Mouse (Mus musculus) neural tube, embryonic 12.5 days (tissue): ENCODE results near the gene Drp2. TPM values are rescaled to one million over a fixed set of nuclear protein-coding genes. Genes with fewer than 3 reads are reported as not detected.

Experiments
- ATAC-seq: fragments of 200-750 bp; cut with Nextera tagmentation; 2 replicates; pipeline ENCODE4 v1.8.0; 2017; ENCODE audit warnings: low read depth, mild to moderate bottlenecking, moderate TSS enrichment, moderate library complexity; ENCODE audit not compliant: low FRiP score
- H3K27ac ChIP-seq: fragments of 300-500 bp; sonication (generic); 2 replicates; pipeline ENCODE4 v1.5.1; 2016
- H3K27me3 ChIP-seq: fragments of 300-500 bp; sonication (generic); replicated peaks from 2 replicates; pipeline ENCODE4 v1.6.1; 2016; ENCODE audit warnings: mild to moderate bottlenecking
- H3K36me3 ChIP-seq: fragments of 300-500 bp; sonication (generic); 2 replicates; pipeline ENCODE4 v1.6.1; 2016; ENCODE audit warnings: mild to moderate bottlenecking
- H3K4me1 ChIP-seq: fragments of 300-500 bp; sonication (generic); 2 replicates; pipeline ENCODE4 v1.6.1; 2016
- H3K4me2 ChIP-seq: fragments of 300-500 bp; sonication (generic); replicated peaks from 2 replicates; pipeline ENCODE4 v1.6.1; 2016; ENCODE audit warnings: mild to moderate bottlenecking
- H3K4me3 ChIP-seq: fragments of 300-500 bp; sonication (generic); 2 replicates; pipeline ENCODE4 v1.5.1; 2016
- H3K9ac ChIP-seq: fragments of 300-500 bp; sonication (generic); 2 replicates; pipeline ENCODE4 v1.6.1; 2016; ENCODE audit warnings: mild to moderate bottlenecking
- H3K9me3 ChIP-seq: fragments of 300-500 bp; sonication (generic); 2 replicates; pipeline ENCODE4 v1.6.1; 2016; ENCODE audit warnings: mild to moderate bottlenecking
- WGBS: fragments of 180-500 bp; shearing (Covaris S2); methylation state at CpG from one replicate; pipeline ENCODE4 v1.1.7; 2016; 5-methylcytosine and 5-hydroxymethylcytosine counted together
- polyA plus RNA-seq: library from polyadenylated mRNA; unstranded; fragments of >200 nt; fragmentation: Nextera tagmentation; extraction: Ambion mirVana; gene quantifications from 2 replicates; pipeline ENCODE4 v1.2.1, GENCODE M21; 2016

The Drp2 gene
- polyA plus RNA-seq: 10.3 and 11.7 TPM in 2 replicates

GRCm38 (mm10) chrX:134403863-134404583 lies at the start of gene Drp2:
TSS of gene Drp2 (plus strand) at chrX:134404551.
- Histone ChIP-seq H3K27me3 (no peaks in the 10 kb centered on the region), H3K36me3 (no peaks in the 10 kb centered on the region), H3K4me2 (peak within 1 kb of the TSS; percentile 58), H3K9me3 (no peaks in the 10 kb centered on the region), H3K9ac (peak within 1 kb of the TSS; percentile 38), H3K4me1 (no peaks in the 10 kb centered on the region), H3K27ac (no peak within 1 kb of the TSS), H3K4me3 (peak within 1 kb of the TSS; percentile 34)
- WGBS: 29% methylated on average over 14 of the region's 15 CpGs
- ATAC-seq: peak; percentile 76

DNA sequence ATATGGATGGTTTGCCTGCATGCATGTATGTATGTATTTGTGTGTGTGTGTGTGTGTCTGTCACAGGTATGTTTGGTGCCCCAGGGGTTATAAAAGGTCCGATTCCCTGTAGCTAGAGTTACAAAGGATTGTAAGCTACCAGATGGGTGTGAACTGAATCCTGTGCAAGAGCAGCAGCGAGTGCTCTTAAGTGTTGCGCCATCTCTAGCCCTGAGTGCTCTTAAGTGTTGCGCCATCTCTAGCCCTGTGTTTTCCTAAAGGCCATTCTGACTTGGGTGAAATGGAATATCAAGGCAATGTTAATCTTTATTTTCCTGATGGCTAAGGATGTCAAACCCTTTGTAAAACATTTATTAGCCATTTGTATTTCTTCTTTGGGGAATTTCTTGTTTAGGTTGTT lies 45.0 kb upstream of the Drp2 start:
- Histone ChIP-seq H3K9me3 (no peaks in the 10 kb centered on the region), H3K4me1 (no peaks in the 10 kb centered on the region), H3K4me2 (no peak overlapping the region), H3K36me3 (no peaks in the 10 kb centered on the region), H3K27ac (no peak overlapping the region), H3K9ac (no peak overlapping the region), H3K4me3 (no peak overlapping the region), H3K27me3 (no peaks in the 10 kb centered on the region)
- WGBS: 86% methylated on average over 4 of the region's 4 CpGs
- ATAC-seq: no peak

DNA sequence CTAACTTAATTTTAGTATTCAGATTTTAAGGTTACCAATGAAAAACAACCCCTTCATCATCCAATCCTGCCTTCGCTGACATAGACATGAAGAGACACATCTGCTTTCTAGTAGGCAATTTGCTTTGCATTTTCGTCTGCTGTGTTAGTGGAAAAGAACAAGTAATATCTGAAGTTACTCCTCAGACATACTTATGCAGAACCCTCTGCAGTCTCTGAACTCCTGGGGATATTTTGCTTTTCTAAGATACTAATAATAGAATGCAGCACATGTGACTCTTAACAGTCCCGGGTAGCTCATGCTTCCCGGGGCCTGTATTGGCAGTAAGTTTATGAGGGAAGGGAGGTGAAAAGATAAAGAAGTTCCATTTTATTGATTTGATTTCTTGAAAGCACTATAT lies 42.2 kb upstream of the Drp2 start:
- no peak overlapping the region for H3K4me2 ChIP-seq
- no peak overlapping the region for H3K27ac ChIP-seq
- no peak overlapping the region for H3K9ac ChIP-seq
- H3K4me1 ChIP-seq: no peaks in the 10 kb centered on the region
- 93% methylated on average over 4 of the region's 4 CpGs for WGBS
- no peaks in the 10 kb centered on the region for H3K9me3 ChIP-seq
- no peaks in the 10 kb centered on the region for H3K27me3 ChIP-seq
- no peak overlapping the region for H3K4me3 ChIP-seq
- ATAC-seq: no peak
- H3K36me3 ChIP-seq: no peaks in the 10 kb centered on the region

GRCm38 (mm10) chrX:134365421-134365820 lies 38.9 kb upstream of the Drp2 start:
- ATAC-seq: no peak
- Histone ChIP-seq H3K9ac (no peak overlapping the region), H3K27me3 (no peaks in the 10 kb centered on the region), H3K27ac (no peak overlapping the region), H3K4me3 (no peak overlapping the region), H3K4me1 (no peaks in the 10 kb centered on the region), H3K36me3 (no peaks in the 10 kb centered on the region), H3K4me2 (no peak overlapping the region), H3K9me3 (no peaks in the 10 kb centered on the region)
- 63% methylated on average over 1 of the region's 1 CpGs for WGBS

DNA sequence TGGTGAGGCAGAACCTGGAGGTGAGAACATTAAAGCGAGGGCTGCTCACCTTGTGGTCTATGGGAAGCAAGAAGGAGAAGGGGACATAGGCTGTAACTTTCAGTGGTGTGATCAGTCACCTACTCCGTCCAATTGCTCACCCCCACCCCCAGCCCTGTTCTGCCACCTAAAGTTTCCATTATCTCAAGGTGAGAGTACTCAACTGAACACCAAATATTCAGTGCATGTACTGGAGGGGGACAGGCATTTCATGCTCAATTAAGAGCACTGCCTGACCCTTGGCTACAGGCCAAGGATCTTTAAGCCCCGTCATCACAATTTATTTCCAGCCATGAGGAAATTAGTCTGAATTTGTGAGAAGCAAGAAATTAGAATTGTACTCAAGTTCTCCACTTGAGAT lies 37.8 kb upstream of the Drp2 start:
- Histone ChIP-seq H3K9ac (no peak overlapping the region), H3K27me3 (no peaks in the 10 kb centered on the region), H3K4me1 (no peaks in the 10 kb centered on the region), H3K27ac (no peak overlapping the region), H3K4me2 (no peak overlapping the region), H3K9me3 (no peaks in the 10 kb centered on the region), H3K36me3 (no peaks in the 10 kb centered on the region), H3K4me3 (no peak overlapping the region)
- 88% methylated on average over 3 of the region's 3 CpGs for WGBS
- ATAC-seq: no peak

GRCm38 (mm10) chrX:134371279-134371678 lies 33.1 kb upstream of the Drp2 start:
- Histone ChIP-seq H3K9me3 (no peaks in the 10 kb centered on the region), H3K27ac (no peak overlapping the region), H3K4me2 (no peak overlapping the region), H3K9ac (no peak overlapping the region), H3K27me3 (no peaks in the 10 kb centered on the region), H3K4me3 (no peak overlapping the region), H3K4me1 (no peaks in the 10 kb centered on the region), H3K36me3 (no peaks in the 10 kb centered on the region)
- 24% methylated on average over 2 of the region's 2 CpGs for WGBS
- no peak for ATAC-seq

- Histone ChIP-seq H3K4me2 (no peak overlapping the region), H3K27me3 (no peaks in the 10 kb centered on the region), H3K27ac (no peak overlapping the region), H3K4me3 (no peak overlapping the region), H3K9ac (no peak overlapping the region), H3K4me1 (no peaks in the 10 kb centered on the region), H3K9me3 (no peaks in the 10 kb centered on the region), H3K36me3 (no peaks in the 10 kb centered on the region)
- WGBS: 73% methylated on average over 1 of the region's 1 CpGs
- no peak for ATAC-seq
These were observed 30.2 kb upstream of the Drp2 start for GRCm38 (mm10) chrX:134374190-134374589.

GRCm38 (mm10) chrX:134384896-134385295 lies 19.5 kb upstream of the Drp2 start:
- H3K9me3 ChIP-seq: no peaks in the 10 kb centered on the region
- H3K27ac ChIP-seq: no peak overlapping the region
- no peak overlapping the region for H3K4me3 ChIP-seq
- no peak for ATAC-seq
- H3K4me1 ChIP-seq: no peaks in the 10 kb centered on the region
- H3K4me2 ChIP-seq: no peak overlapping the region
- H3K36me3 ChIP-seq: no peaks in the 10 kb centered on the region
- 87% methylated on average over 6 of the region's 6 CpGs for WGBS
- H3K9ac ChIP-seq: no peak overlapping the region
- H3K27me3 ChIP-seq: no peaks in the 10 kb centered on the region

GRCm38 (mm10) chrX:134398972-134399371 lies 5.4 kb upstream of the Drp2 start:
- Histone ChIP-seq H3K9ac (no peak overlapping the region), H3K4me1 (no peaks in the 10 kb centered on the region), H3K4me2 (no peak overlapping the region), H3K27me3 (no peaks in the 10 kb centered on the region), H3K27ac (no peak overlapping the region), H3K4me3 (no peak overlapping the region), H3K9me3 (no peaks in the 10 kb centered on the region), H3K36me3 (no peaks in the 10 kb centered on the region)
- WGBS: 65% methylated on average over 2 of the region's 2 CpGs
- ATAC-seq: no peak

GRCm38 (mm10) chrX:134404584-134404955 lies 219 bp downstream of the Drp2 start:
- no peak overlapping the region for H3K27ac ChIP-seq

DNA sequence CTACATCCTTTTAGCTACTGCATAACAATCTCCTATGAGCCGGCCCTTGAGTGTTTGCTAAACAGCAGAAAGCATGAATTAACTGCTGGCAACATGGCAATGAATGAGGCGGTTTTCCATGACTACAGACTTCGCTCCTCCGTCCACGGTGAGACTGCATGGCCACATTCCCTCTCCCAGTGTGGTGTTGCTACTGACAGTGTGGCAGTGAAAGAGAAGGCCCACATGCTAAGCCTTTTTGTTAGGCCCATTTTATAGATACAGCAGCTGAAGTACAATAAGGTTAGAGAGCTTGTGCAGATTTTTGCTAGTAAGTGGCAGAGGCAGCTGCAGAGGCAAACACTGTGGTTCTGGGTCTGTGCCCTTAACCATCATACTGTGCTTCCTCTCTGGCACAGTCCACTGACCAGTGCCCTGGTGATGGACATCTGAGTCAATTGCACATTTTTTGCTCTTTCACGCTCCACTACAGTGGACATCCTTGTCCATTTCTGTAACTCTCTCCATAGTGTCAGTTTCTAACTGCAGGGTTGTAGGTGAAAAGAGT lies 5.1 kb downstream of the Drp2 start:
- Histone ChIP-seq H3K4me3 (no peak overlapping the region), H3K27ac (no peak overlapping the region), H3K36me3 (no peaks in the 10 kb centered on the region), H3K9ac (no peak overlapping the region), H3K4me2 (no peak overlapping the region), H3K9me3 (no peaks in the 10 kb centered on the region), H3K4me1 (no peaks in the 10 kb centered on the region), H3K27me3 (no peaks in the 10 kb centered on the region)
- ATAC-seq: no peak
- WGBS: 74% methylated on average over 6 of the region's 6 CpGs

More at GRCm38 (mm10) chrX:134404584-134404955, 219 bp downstream of the Drp2 start:
- H3K9me3 ChIP-seq: no peaks in the 10 kb centered on the region
- no peaks in the 10 kb centered on the region for H3K36me3 ChIP-seq
- 34% methylated on average over 11 of the region's 14 CpGs for WGBS
- H3K27me3 ChIP-seq: no peaks in the 10 kb centered on the region
- no peaks in the 10 kb centered on the region for H3K4me1 ChIP-seq
- ATAC-seq: peak; percentile 89
- peak overlapping the region; percentile 58 for H3K4me2 ChIP-seq
- peak overlapping the region; percentile 38 for H3K9ac ChIP-seq
- peak overlapping the region; percentile 34 for H3K4me3 ChIP-seq

GRCm38 (mm10) chrX:134412096-134412495 lies 7.7 kb downstream of the Drp2 start:
- no peaks in the 10 kb centered on the region for H3K27me3 ChIP-seq
- no peak overlapping the region for H3K9ac ChIP-seq
- H3K27ac ChIP-seq: no peak overlapping the region
- ATAC-seq: no peak
- H3K4me1 ChIP-seq: no peaks in the 10 kb centered on the region
- H3K4me2 ChIP-seq: no peak overlapping the region
- H3K36me3 ChIP-seq: no peaks in the 10 kb centered on the region
- H3K4me3 ChIP-seq: no peak overlapping the region
- H3K9me3 ChIP-seq: no peaks in the 10 kb centered on the region
- 84% methylated on average over 1 of the region's 1 CpGs for WGBS

DNA sequence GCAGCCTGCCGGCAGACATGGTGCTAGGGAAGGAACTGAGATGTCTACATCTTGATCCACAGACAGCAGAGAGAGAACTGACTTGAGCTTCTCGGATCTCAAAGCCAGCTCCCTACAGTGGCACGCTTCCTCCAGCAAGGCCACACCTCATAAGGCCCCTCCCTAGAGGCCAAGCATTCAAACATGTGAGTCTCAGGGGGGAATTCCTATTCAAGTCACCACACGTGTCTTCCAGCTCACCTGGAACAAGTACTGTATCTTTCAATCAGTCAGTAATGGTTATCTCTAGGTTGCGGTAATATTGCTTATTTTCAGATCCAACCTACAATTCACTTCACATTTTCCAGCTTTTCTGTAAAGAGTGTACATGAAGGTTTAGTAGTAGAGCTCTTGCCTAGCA lies 15.7 kb downstream of the Drp2 start:
- H3K9me3 ChIP-seq: no peaks in the 10 kb centered on the region
- H3K27me3 ChIP-seq: no peaks in the 10 kb centered on the region
- no peak overlapping the region for H3K27ac ChIP-seq
- H3K9ac ChIP-seq: no peak overlapping the region
- H3K36me3 ChIP-seq: no peaks in the 10 kb centered on the region
- no peak overlapping the region for H3K4me3 ChIP-seq
- no peak overlapping the region for H3K4me2 ChIP-seq
- no peak for ATAC-seq
- no peaks in the 10 kb centered on the region for H3K4me1 ChIP-seq
- WGBS: 92% methylated on average over 5 of the region's 5 CpGs
